8 mouse cellular contexts compared by ENCODE assay signal in the genomic region with DNA sequence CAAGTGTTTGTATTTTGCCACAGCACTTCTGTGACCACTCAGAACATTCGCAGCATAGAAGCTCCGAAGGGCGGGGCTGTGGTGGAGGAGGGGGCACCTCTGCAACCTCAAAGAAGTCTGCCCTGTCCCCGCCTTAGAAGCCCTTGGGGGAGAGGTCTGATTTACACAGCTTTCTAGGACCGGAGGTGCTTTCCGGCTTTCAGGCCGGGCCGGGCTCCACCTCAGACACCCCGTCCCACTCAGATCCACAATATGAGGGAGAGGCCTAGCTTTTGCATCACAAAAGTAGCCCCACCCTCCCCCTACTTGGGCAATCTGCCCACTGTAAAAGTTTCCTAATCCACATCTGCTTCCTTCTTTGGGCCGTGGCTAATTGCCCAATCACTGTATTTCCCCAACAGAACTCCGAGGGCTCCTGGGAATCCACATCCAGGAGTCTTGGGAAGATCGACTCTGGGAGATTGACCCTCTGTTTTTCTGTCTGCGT. TPM values are rescaled to one million over a fixed set of nuclear protein-coding genes. Genes with fewer than 3 reads are reported as not detected.
DNase-seq lines count a peak whose midpoint lies in the region; ATAC-seq and TF ChIP-seq lines count a peak whose summit lies in the region.

No protein-coding gene starts in this region.

- TF ChIP-seq POLR2A in kidney, adult 2 months (IDR thresholded peaks at IDR 0.05; ENCODE audit: low read depth, low read length): no peak

- WGBS in kidney, adult 2 months: 16% methylated on average over 13 of the region's 13 CpGs
- WGBS in stomach, embryonic 14.5 days: 4% methylated on average over 13 of the region's 13 CpGs

- no peak for TF ChIP-seq CTCF in kidney, adult 2 months (conservative IDR thresholded peaks at IDR 0.05; ENCODE audit: insufficient read depth, insufficient read length, low read depth, low read length)

- no peaks in the 10 kb centered on the region for H3K27me3 ChIP-seq in kidney, adult 2 months (replicated peaks; ENCODE audit: control insufficient read depth, insufficient read depth, low read length)
- H3K27me3 ChIP-seq in stomach, embryonic 14.5 days (ENCODE audit: control insufficient read depth, insufficient read depth, low read length): 0 out of 2 replicates have a peak, but pooled peaks cover 3% of the 10 kb centered on the region

- no peaks in the 10 kb centered on the region for H3K9me3 ChIP-seq in stomach, embryonic 14.5 days (ENCODE audit: control insufficient read depth, low read depth, low read length)

- no peak overlapping the region for H3K27ac ChIP-seq in kidney, adult 2 months (ENCODE audit: insufficient read depth, low read depth, low read length)
- peak overlapping the region; percentile 35 for H3K27ac ChIP-seq in stomach, embryonic 14.5 days (ENCODE audit: low read length)

- no peak overlapping the region for H3K9ac ChIP-seq in stomach, embryonic 14.5 days (replicated peaks; ENCODE audit: low read depth, low read length)

- no peaks in the 10 kb centered on the region for H3K36me3 ChIP-seq in kidney, adult 2 months (ENCODE audit: control insufficient read depth, insufficient read depth, low read length)
- no peaks in the 10 kb centered on the region for H3K36me3 ChIP-seq in stomach, embryonic 14.5 days (ENCODE audit: control insufficient read depth, insufficient read depth, low read length)

- DNase-seq in NIH3T3 (ENCODE audit: low read depth): peak; percentile 99
- DNase-seq in embryo, embryonic 11 days: peak; percentile 37
- DNase-seq in heart, adult 8-10 months (ENCODE audit: low spot score): peak; percentile 93
- DNase-seq in kidney, adult 2 months: peak; percentile 90
- peak; percentile 96 for DNase-seq in lung, postnatal 25 days (ENCODE audit: low spot score)
- no peak for DNase-seq in layer of hippocampus, adult 9-11 months
- DNase-seq in cerebellum, adult 8-10 months: no peak

- peak; percentile 81 for ATAC-seq in stomach, embryonic 14.5 days (ENCODE audit: insufficient number of reproducible peaks, insufficient read depth, low FRiP score, low read depth)

- no peak overlapping the region for H3K4me3 ChIP-seq in kidney, adult 2 months (ENCODE audit: insufficient read depth, low read depth, low read length)
- H3K4me3 ChIP-seq in stomach, embryonic 14.5 days (ENCODE audit: low read depth, low read length): no peak overlapping the region

- no peaks in the 10 kb centered on the region for H3K4me1 ChIP-seq in kidney, adult 2 months (ENCODE audit: control insufficient read depth, insufficient read depth, low read length)
- H3K4me1 ChIP-seq in stomach, embryonic 14.5 days (ENCODE audit: control insufficient read depth, insufficient read depth, low read length): peaks cover 6% of the 10 kb centered on the region; the same call in 1 of the 2 replicates

- H3K4me2 ChIP-seq in stomach, embryonic 14.5 days (replicated peaks; ENCODE audit: low read depth, low read length): peak overlapping the region; percentile 31

RNA-seq across cellular contexts. Expression of gene Lefty2, which starts 4.3 kb away (rescaled TPM):
- not detected for total RNA-seq in heart, adult 8-10 months (2022)
- not detected in 2 replicates for polyA plus RNA-seq in kidney, adult 2 months (2012; rRNA removed)
- polyA plus RNA-seq in stomach, embryonic 14.5 days (2014; fragmentation: Nextera tagmentation; extraction: Ambion mirVana): 0.14 TPM in 1 of 2 replicates, not detected in the other

RNA-seq across cellular contexts. Expression of gene Pycr2, which starts 15.5 kb away (rescaled TPM):
- 10 to 100 TPM; 11.6 to 13.5 (median 13.3) TPM for total RNA-seq in heart, adult 8-10 months (2022)
- 20.9 and 24.1 TPM in 2 replicates for polyA plus RNA-seq in kidney, adult 2 months (2012; rRNA removed)
- polyA plus RNA-seq in stomach, embryonic 14.5 days (2014; fragmentation: Nextera tagmentation; extraction: Ambion mirVana): 86.0 and 92.3 TPM in 2 replicates

RNA-seq across cellular contexts. Expression of gene Sde2, which starts 37.7 kb away (rescaled TPM):
- 10 to 100 TPM; 10.1 to 12.9 (median 11.0) TPM for total RNA-seq in heart, adult 8-10 months (2022)
- polyA plus RNA-seq in kidney, adult 2 months (2012; rRNA removed): 6.2 and 8.4 TPM in 2 replicates
- polyA plus RNA-seq in stomach, embryonic 14.5 days (2014; fragmentation: Nextera tagmentation; extraction: Ambion mirVana): 34.7 and 35.2 TPM in 2 replicates

RNA-seq across cellular contexts. Expression of gene Lefty1, which starts 46.2 kb away (rescaled TPM):
- total RNA-seq in heart, adult 8-10 months (2022): 1 to 10 TPM in 1 of 4 experiments, under 1 TPM in 3; 0.43 to 1.2 (median 0.65) TPM
- 2.9 and 3.8 TPM in 2 replicates for polyA plus RNA-seq in kidney, adult 2 months (2012; rRNA removed)
- 1.8 and 3.6 TPM in 2 replicates for polyA plus RNA-seq in stomach, embryonic 14.5 days (2014; fragmentation: Nextera tagmentation; extraction: Ambion mirVana)

RNA-seq across cellular contexts. Expression of gene Tmem63a, which starts 53.5 kb away (rescaled TPM):
- total RNA-seq in heart, adult 8-10 months (2022): 10 to 100 TPM; 12.3 to 15.1 (median 13.9) TPM
- 26.7 and 28.7 TPM in 2 replicates for polyA plus RNA-seq in kidney, adult 2 months (2012; rRNA removed)
- 14.8 and 17.9 TPM in 2 replicates for polyA plus RNA-seq in stomach, embryonic 14.5 days (2014; fragmentation: Nextera tagmentation; extraction: Ambion mirVana)

Comparison
In these comparisons a context has a peak if more than half of its experiments do, and no peak if none do; other contexts are left out.
1. DNase-seq: peak in NIH3T3 (single experiment), embryo, embryonic 11 days (single experiment), heart, adult 8-10 months (single experiment), kidney, adult 2 months (single experiment) and lung, postnatal 25 days (single experiment); none in layer of hippocampus, adult 9-11 months (single experiment) and cerebellum, adult 8-10 months (single experiment).